Mouse (Mus musculus): ENCODE measurements around the gene Actr10. TPM values are rescaled to one million over a fixed set of nuclear protein-coding genes. Genes with fewer than 3 reads are reported as not detected.

Actr10 gene
- total and polyA plus RNA-seq, 3 experiments, result 60.2 to 168 (median 135) TPM

DNA sequence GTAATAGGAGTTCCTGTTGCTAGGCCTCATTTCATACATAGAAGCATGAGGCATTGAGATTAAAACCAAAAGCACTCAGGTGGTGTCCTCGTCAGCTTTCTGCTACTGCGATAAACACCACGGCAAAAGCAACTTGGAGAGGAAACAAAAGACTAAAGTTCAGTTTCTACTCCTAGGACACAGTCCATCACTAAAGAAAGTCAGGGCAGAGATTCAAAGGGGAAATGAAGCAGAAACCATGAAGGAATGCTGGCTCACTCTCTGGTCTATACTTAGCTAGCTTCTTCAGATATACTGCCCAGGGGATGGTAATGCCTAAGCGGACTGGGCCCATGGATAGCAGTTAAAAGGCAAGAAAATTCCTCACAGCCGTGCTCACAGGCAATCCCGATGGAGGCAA, 63.8 kb downstream of the Actr10 start:
- Histone ChIP-seq H3K4me1 (ENCODE audit: control insufficient read depth in 1 of 2, insufficient read depth in 2 of 2) (peaks cover 6 to 22% of the 10 kb centered on the region in 2 experiments), H3K27ac (ENCODE audit: insufficient read depth, low read depth) (no peak overlapping the region), H3K9ac (ENCODE audit: insufficient read depth, low read depth) (no peak overlapping the region), H3K36me3 (replicated peaks in 1 of 2; ENCODE audit: control insufficient read depth in 1 of 2, insufficient read depth in 1 of 2, low read length in 1 of 2) (peaks cover 29 to 65% of the 10 kb centered on the region in 2 experiments), H3K9me3 (replicated peaks; ENCODE audit: low read length) (no peaks in the 10 kb centered on the region), H3K27me3 (replicated peaks) (no peaks in the 10 kb centered on the region), H3K79me2 (replicated peaks; ENCODE audit: control insufficient read depth, extremely low read depth, insufficient read depth, poor library complexity, severe bottlenecking) (no peaks in the 10 kb centered on the region), H3K4me2 (ENCODE audit: insufficient read depth, low read depth, poor library complexity, severe bottlenecking) (no peak overlapping the region), H3K4me3 (replicated peaks in 1 of 3; ENCODE audit: low read depth in 2 of 3, low read length in 2 of 3, poor library complexity in 1 of 3) (no peak overlapping the region)
- in situ Hi-C loops (cut with MboI; ENCODE audit: low pct_ligation_motif_present, low pct_unique_long_range_greater_than_20kb, low sequenced_read_pairs), result no loop called here
- dilution Hi-C loops (cut with MboI; ENCODE audit: extremely low pct_ligation_motif_present, extremely low pct_unique_long_range_greater_than_20kb, low sequenced_read_pairs), result no loop called here
- TF ChIP-seq EP300 (IDR thresholded peaks at IDR 0.05; ENCODE audit: low read length) (no peak), MEF2A (IDR thresholded peaks at IDR 0.05; ENCODE audit: borderline replicate concordance, low read depth, low read length) (no peak), BHLHE40 (IDR thresholded peaks at IDR 0.05; ENCODE audit: low read depth, low read length) (no peak), ZMIZ1 (IDR thresholded peaks at IDR 0.05; ENCODE audit: low read depth, low read length) (no peak), RAD21 (IDR thresholded peaks at IDR 0.05; ENCODE audit: low read depth, low read length) (no peak), CHD2 (IDR thresholded peaks at IDR 0.05; ENCODE audit: low read length) (no peak), NRF1 (IDR thresholded peaks at IDR 0.05; ENCODE audit: low read depth, low read length) (no peak)
- DNase-seq (ENCODE audit: extremely low read depth), result no peak

GRCm38 (mm10) chr12:71003760-71004426, 66.2 kb downstream of the Actr10 start:
- Histone ChIP-seq H3K79me2 (replicated peaks; ENCODE audit: control insufficient read depth, extremely low read depth, insufficient read depth, poor library complexity, severe bottlenecking) (peaks cover 3% of the 10 kb centered on the region), H3K36me3 (replicated peaks in 1 of 2; ENCODE audit: control insufficient read depth in 1 of 2, insufficient read depth in 1 of 2, low read length in 1 of 2) (peaks cover 38 to 74% of the 10 kb centered on the region in 2 experiments), H3K4me1 (ENCODE audit: control insufficient read depth in 1 of 2, insufficient read depth in 2 of 2) (peaks cover 9 to 23% of the 10 kb centered on the region in 2 experiments), H3K9ac (ENCODE audit: insufficient read depth, low read depth) (no peak overlapping the region), H3K4me3 (replicated peaks in 1 of 3; ENCODE audit: low read depth in 2 of 3, low read length in 2 of 3, poor library complexity in 1 of 3) (no peak overlapping the region), H3K27ac (ENCODE audit: insufficient read depth, low read depth) (peak overlapping the region; percentile 41; the same call in 1 of the 2 replicates), H3K27me3 (replicated peaks) (no peaks in the 10 kb centered on the region), H3K4me2 (ENCODE audit: insufficient read depth, low read depth, poor library complexity, severe bottlenecking) (no peak overlapping the region), H3K9me3 (replicated peaks; ENCODE audit: low read length) (no peaks in the 10 kb centered on the region)
- dilution Hi-C loops (cut with MboI; ENCODE audit: extremely low pct_ligation_motif_present, extremely low pct_unique_long_range_greater_than_20kb, low sequenced_read_pairs), result no loop called here
- in situ Hi-C loops (cut with MboI; ENCODE audit: low pct_ligation_motif_present, low pct_unique_long_range_greater_than_20kb, low sequenced_read_pairs), result no loop called here
- no peak for DNase-seq (ENCODE audit: extremely low read depth)
- no peak for TF ChIP-seq GABPA (IDR thresholded peaks at IDR 0.05; ENCODE audit: insufficient replicate concordance, low read depth, low read length)
- no peak for TF ChIP-seq JUN (IDR thresholded peaks at IDR 0.05; ENCODE audit: insufficient read depth, low read depth, low read length)
- TF ChIP-seq KAT2A (IDR thresholded peaks at IDR 0.05; ENCODE audit: insufficient replicate concordance, low read length), result no peak
- no peak for TF ChIP-seq HCFC1 (IDR thresholded peaks at IDR 0.05; ENCODE audit: low read depth, low read length)
- TF ChIP-seq BHLHE40 (IDR thresholded peaks at IDR 0.05; ENCODE audit: low read depth, low read length), result no peak
- no peak for TF ChIP-seq RAD21 (IDR thresholded peaks at IDR 0.05; ENCODE audit: low read depth, low read length)
- no peak for TF ChIP-seq SMC3 (IDR thresholded peaks at IDR 0.05; ENCODE audit: low read depth, low read length)
- no peak for TF ChIP-seq MAZ (IDR thresholded peaks at IDR 0.05; ENCODE audit: low read depth, low read length)
- no peak for TF ChIP-seq E2F4 (IDR thresholded peaks at IDR 0.05; ENCODE audit: insufficient replicate concordance, low read depth, low read length)
